Mouse (Mus musculus) urinary bladder, postnatal 14 days (tissue): ENCODE measurements at regions not wholly inside any gene's neighbourhood (a gene's known extent, or its start where the extent isn't known, plus 50 kb on each side); places are given as distances from the start of the nearest gene placed in this dataset.

ENCODE experiments used
- DNase-seq: peaks from one replicate; pipeline ENCODE4 v3.0.0; 2021; ENCODE audit warnings: low spot score

GRCm38 (mm10) chr1:105079437-105079836, 277.1 kb downstream of the Rnf152 start:
- no peak for DNase-seq

- no peak for DNase-seq
These were observed 280.8 kb downstream of the Rnf152 start for GRCm38 (mm10) chr1:105075728-105076127.

- no peak for DNase-seq
These were observed 282.2 kb downstream of the Rnf152 start for GRCm38 (mm10) chr1:105074326-105074725.

- no peak for DNase-seq
These were observed 285.7 kb downstream of the Rnf152 start for GRCm38 (mm10) chr1:105070661-105071455.

- DNase-seq = no peak
These were observed 288.6 kb downstream of the Rnf152 start for GRCm38 (mm10) chr1:105067902-105068301.

GRCm38 (mm10) chr1:105067049-105067795, 289.3 kb downstream of the Rnf152 start:
- no peak for DNase-seq

- DNase-seq = no peak
These were observed 282.4 kb downstream of the Cdh20 start for GRCm38 (mm10) chr1:105050584-105051363.
